Mouse (Mus musculus) ES-Bruce4 (cell line): Measurements from ENCODE around the gene Capn2. TPM values are rescaled to one million over a fixed set of nuclear protein-coding genes. Genes with fewer than 3 reads are reported as not detected.

ENCODE experiments used
- H3K27ac ChIP-seq: 2 replicates; pipeline ENCODE4 v1.5.1; 2012; ENCODE audit warnings: low read length, inconsistent platforms; ENCODE audit not compliant: insufficient read depth
- H3K27me3 ChIP-seq: 2 replicates; pipeline ENCODE4 v1.6.1; 2012; ENCODE audit warnings: mild to moderate bottlenecking, low read length, inconsistent platforms; ENCODE audit not compliant: control insufficient read depth, poor library complexity, insufficient read depth, severe bottlenecking
- H3K36me3 ChIP-seq: 2 replicates; pipeline ENCODE4 v1.6.1; 2012; ENCODE audit warnings: inconsistent platforms, mild to moderate bottlenecking, low read length, moderate library complexity; ENCODE audit not compliant: control insufficient read depth, poor library complexity, insufficient read depth, severe bottlenecking
- H3K4me1 ChIP-seq: one replicate; pipeline ENCODE4 v1.8.1; 2011; ENCODE audit warnings: low read length; ENCODE audit not compliant: control insufficient read depth, insufficient read depth
- H3K4me3 ChIP-seq: 2 replicates; pipeline ENCODE4 v1.5.1; 2011; ENCODE audit warnings: low read depth, mild to moderate bottlenecking, low read length
- H3K9ac ChIP-seq: 2 replicates; pipeline ENCODE4 v1.6.1; 2012; ENCODE audit warnings: low read depth, mild to moderate bottlenecking, inconsistent platforms; ENCODE audit not compliant: poor library complexity, severe bottlenecking
- H3K9me3 ChIP-seq: replicated peaks from 2 replicates; pipeline ENCODE4 v1.6.1; 2012; ENCODE audit warnings: mild to moderate bottlenecking, low read length, inconsistent platforms; ENCODE audit not compliant: control insufficient read depth, poor library complexity, insufficient read depth, severe bottlenecking
- CTCF ChIP-seq: IDR thresholded peaks from one replicate; pipeline ENCODE4 v1.8.1; 2011; ENCODE audit warnings: low read depth, low read length
- EP300 ChIP-seq: IDR thresholded peaks from 2 replicates; pipeline ENCODE4 v1.6.1; 2011; ENCODE audit warnings: low read depth, low read length; ENCODE audit not compliant: insufficient read depth
- POLR2A ChIP-seq: IDR thresholded peaks from one replicate; pipeline ENCODE4 v1.8.1; 2011; ENCODE audit warnings: low read length; ENCODE audit not compliant: insufficient read depth
- polyA plus RNA-seq: library from polyadenylated mRNA; stranded (reverse); fragments of >200 nt; gene quantifications from 2 replicates; pipeline ENCODE4 v1.2.4, GENCODE M21; 2011; ENCODE audit warnings: low read depth; ENCODE audit not compliant: missing spikeins, insufficient read depth, insufficient read length

The Capn2 gene
- polyA plus RNA-seq, 1 experiment, result 60.5 TPM

- Histone ChIP-seq H3K27me3 (no peaks in the 10 kb centered on the region), H3K4me1 (no peaks in the 10 kb centered on the region), H3K36me3 (no peaks in the 10 kb centered on the region), H3K9me3 (no peaks in the 10 kb centered on the region), H3K9ac (no peak overlapping the region), H3K4me3 (no peak overlapping the region), H3K27ac (no peak overlapping the region)
- peak; percentile 69 for TF ChIP-seq CTCF
- 0 out of 2 replicates have a peak, but pooled peaks have one; percentile 12 for TF ChIP-seq EP300
- no peak for TF ChIP-seq POLR2A
These were observed 43.1 kb upstream of the Capn2 start for GRCm38 (mm10) chr1:182560390-182561098.

- Histone ChIP-seq H3K27me3 (no peaks in the 10 kb centered on the region), H3K36me3 (no peaks in the 10 kb centered on the region), H3K4me1 (no peaks in the 10 kb centered on the region), H3K9ac (no peak overlapping the region), H3K4me3 (no peak overlapping the region), H3K27ac (no peak overlapping the region), H3K9me3 (no peaks in the 10 kb centered on the region)
- no peak for TF ChIP-seq EP300
- TF ChIP-seq POLR2A, result no peak
- TF ChIP-seq CTCF, result no peak
These were observed 42.1 kb upstream of the Capn2 start for GRCm38 (mm10) chr1:182559530-182559929.

- Histone ChIP-seq H3K27ac (no peak overlapping the region), H3K4me3 (no peak overlapping the region), H3K9me3 (no peaks in the 10 kb centered on the region), H3K4me1 (no peaks in the 10 kb centered on the region), H3K27me3 (no peaks in the 10 kb centered on the region), H3K9ac (no peak overlapping the region), H3K36me3 (no peaks in the 10 kb centered on the region)
- TF ChIP-seq EP300, result no peak
- no peak for TF ChIP-seq CTCF
- TF ChIP-seq POLR2A, result no peak
These were observed 40.9 kb upstream of the Capn2 start for GRCm38 (mm10) chr1:182558271-182558670.

- Histone ChIP-seq H3K36me3 (no peaks in the 10 kb centered on the region), H3K27ac (no peak overlapping the region), H3K4me3 (no peak overlapping the region), H3K27me3 (no peaks in the 10 kb centered on the region), H3K9ac (no peak overlapping the region), H3K4me1 (no peaks in the 10 kb centered on the region), H3K9me3 (no peaks in the 10 kb centered on the region)
- TF ChIP-seq POLR2A (no peak), EP300 (no peak), CTCF (peak; percentile 94)
These were observed 36.4 kb upstream of the Capn2 start for GRCm38 (mm10) chr1:182553649-182554375.

- H3K4me3 ChIP-seq, result no peak overlapping the region
- H3K9ac ChIP-seq, result no peak overlapping the region
- H3K4me1 ChIP-seq, result no peaks in the 10 kb centered on the region
- H3K36me3 ChIP-seq, result no peaks in the 10 kb centered on the region
- H3K27ac ChIP-seq, result no peak overlapping the region
- H3K9me3 ChIP-seq, result no peaks in the 10 kb centered on the region
- no peak for TF ChIP-seq EP300
- no peak for TF ChIP-seq POLR2A
- H3K27me3 ChIP-seq, result no peaks in the 10 kb centered on the region
These were observed 33.4 kb upstream of the Capn2 start for GRCm38 (mm10) chr1:182550761-182551160.

- Histone ChIP-seq H3K9me3 (no peaks in the 10 kb centered on the region), H3K36me3 (no peaks in the 10 kb centered on the region), H3K27me3 (no peaks in the 10 kb centered on the region), H3K4me1 (no peaks in the 10 kb centered on the region), H3K9ac (no peak overlapping the region), H3K27ac (no peak overlapping the region), H3K4me3 (no peak overlapping the region)
- no peak for TF ChIP-seq EP300
- TF ChIP-seq POLR2A, result no peak
- TF ChIP-seq CTCF, result no peak
These were observed 26.5 kb upstream of the Capn2 start for GRCm38 (mm10) chr1:182543906-182544305.
